Mouse (Mus musculus) kidney, postnatal 25 days (tissue): ENCODE results near the gene Parp14.

Experiments used
- DNase-seq, 2 experiments: peaks; one replicate each; pipeline ENCODE4 v3.0.0; 2021; ENCODE audit warnings: mixed read lengths in 2 of 2

Parp14 gene

DNA sequence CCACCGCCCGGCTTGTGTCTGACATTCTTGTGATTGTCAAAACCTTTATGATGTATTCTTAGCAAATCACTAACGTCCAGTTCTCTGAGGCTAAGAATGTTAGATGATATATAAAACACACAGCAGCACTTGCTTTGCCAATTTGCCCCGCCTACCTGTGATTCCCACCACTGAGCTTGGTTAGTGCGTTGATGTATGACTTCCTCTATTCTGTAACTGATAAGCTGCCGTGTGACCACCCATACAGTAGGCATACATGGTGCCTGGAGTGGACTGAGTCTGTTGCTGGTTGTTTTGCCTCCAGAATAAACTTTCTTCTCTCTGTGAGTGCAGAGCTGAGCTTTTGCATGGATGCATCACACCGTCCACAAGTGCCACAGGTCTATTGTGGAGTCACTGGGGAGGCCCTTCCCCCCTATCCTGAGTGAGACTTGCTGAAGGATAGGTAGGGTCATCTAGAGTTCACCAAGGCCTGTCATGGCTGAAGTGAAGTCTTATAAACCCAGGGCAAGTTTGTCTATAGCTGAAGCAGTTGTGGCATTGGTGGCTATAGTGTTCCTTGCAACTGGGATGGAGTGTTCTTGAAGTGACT, 87.1 kb downstream of the Parp14 start:
- no peak for DNase-seq

GRCm38 (mm10) chr16:35783207-35783573, 88.2 kb downstream of the Parp14 start:
- no peak for DNase-seq
